Mouse (Mus musculus): ENCODE data around the gene Sowaha. TPM values are rescaled to one million over a fixed set of nuclear protein-coding genes. Genes with fewer than 3 reads are reported as not detected.
A peak's percentile ranks its signal among the peaks of the same experiment; 100 is the strongest.

Sowaha gene
- polyA plus RNA-seq, 1 experiment from 2014 or later = 0.58 TPM

GRCm38 (mm10) chr11:53493243-53493955, 13.3 kb upstream of the Sowaha start:
- Histone ChIP-seq H3K4me3 (replicated peaks; ENCODE audit: low read length) (no peak overlapping the region), H3K36me3 (ENCODE audit: control insufficient read depth, insufficient read depth, low read length) (no peaks in the 10 kb centered on the region), H3K27ac (ENCODE audit: low read length) (no peak overlapping the region), H3K9me3 (replicated peaks; ENCODE audit: control insufficient read depth, low read length) (no peaks in the 10 kb centered on the region), H3K9ac (ENCODE audit: low read length) (no peak overlapping the region), H3K4me2 (ENCODE audit: low read depth, low read length) (no peak overlapping the region), H3K4me1 (ENCODE audit: control insufficient read depth, insufficient read depth, low read length) (no peaks in the 10 kb centered on the region), H3K27me3 (ENCODE audit: control insufficient read depth, insufficient read depth, low read length) (no peaks in the 10 kb centered on the region)
- 28% methylated on average over 3 of the region's 3 CpGs for whole genome bisulfite sequencing
- ATAC-seq (ENCODE audit: insufficient read depth, low FRiP score) = no peak

GRCm38 (mm10) chr11:53491954-53492401, 11.9 kb upstream of the Sowaha start:
- H3K27me3 ChIP-seq (ENCODE audit: control insufficient read depth, insufficient read depth, low read length) = 0 out of 2 replicates have a peak, but pooled peaks cover 2% of the 10 kb centered on the region
- H3K4me2 ChIP-seq (ENCODE audit: low read depth, low read length) = no peak overlapping the region
- 42% methylated on average over 8 of the region's 8 CpGs for WGBS
- H3K27ac ChIP-seq (ENCODE audit: low read length) = no peak overlapping the region
- no peak overlapping the region for H3K9ac ChIP-seq (ENCODE audit: low read length)
- no peak overlapping the region for H3K4me3 ChIP-seq (replicated peaks; ENCODE audit: low read length)
- H3K36me3 ChIP-seq (ENCODE audit: control insufficient read depth, insufficient read depth, low read length) = no peaks in the 10 kb centered on the region
- no peaks in the 10 kb centered on the region for H3K9me3 ChIP-seq (replicated peaks; ENCODE audit: control insufficient read depth, low read length)
- no peak for ATAC-seq (ENCODE audit: insufficient read depth, low FRiP score)
- H3K4me1 ChIP-seq (ENCODE audit: control insufficient read depth, insufficient read depth, low read length) = peaks cover 3% of the 10 kb centered on the region; the same call in 1 of the 2 replicates

GRCm38 (mm10) chr11:53489421-53489820, 9.3 kb upstream of the Sowaha start:
- Histone ChIP-seq H3K9ac (ENCODE audit: low read length) (no peak overlapping the region), H3K36me3 (ENCODE audit: control insufficient read depth, insufficient read depth, low read length) (no peaks in the 10 kb centered on the region), H3K4me1 (ENCODE audit: control insufficient read depth, insufficient read depth, low read length) (peaks cover 6% of the 10 kb centered on the region; the same call in 1 of the 2 replicates), H3K27ac (ENCODE audit: low read length) (no peak overlapping the region), H3K4me3 (replicated peaks; ENCODE audit: low read length) (no peak overlapping the region), H3K4me2 (ENCODE audit: low read depth, low read length) (no peak overlapping the region), H3K9me3 (replicated peaks; ENCODE audit: control insufficient read depth, low read length) (no peaks in the 10 kb centered on the region), H3K27me3 (ENCODE audit: control insufficient read depth, insufficient read depth, low read length) (0 out of 2 replicates have a peak, but pooled peaks cover 2% of the 10 kb centered on the region)
- no peak for ATAC-seq (ENCODE audit: insufficient read depth, low FRiP score)
- WGBS = 79% methylated on average over 9 of the region's 9 CpGs

GRCm38 (mm10) chr11:53489007-53489406, 8.9 kb upstream of the Sowaha start:
- no peak overlapping the region for H3K9ac ChIP-seq (ENCODE audit: low read length)
- H3K4me2 ChIP-seq (ENCODE audit: low read depth, low read length) = no peak overlapping the region
- peaks cover 6% of the 10 kb centered on the region; the same call in 1 of the 2 replicates for H3K4me1 ChIP-seq (ENCODE audit: control insufficient read depth, insufficient read depth, low read length)
- ATAC-seq (ENCODE audit: insufficient read depth, low FRiP score) = no peak
- H3K4me3 ChIP-seq (replicated peaks; ENCODE audit: low read length) = no peak overlapping the region
- no peaks in the 10 kb centered on the region for H3K9me3 ChIP-seq (replicated peaks; ENCODE audit: control insufficient read depth, low read length)
- WGBS = 96% methylated on average over 5 of the region's 5 CpGs
- H3K27me3 ChIP-seq (ENCODE audit: control insufficient read depth, insufficient read depth, low read length) = 0 out of 2 replicates have a peak, but pooled peaks cover 2% of the 10 kb centered on the region
- H3K27ac ChIP-seq (ENCODE audit: low read length) = no peak overlapping the region
- H3K36me3 ChIP-seq (ENCODE audit: control insufficient read depth, insufficient read depth, low read length) = no peaks in the 10 kb centered on the region

DNA sequence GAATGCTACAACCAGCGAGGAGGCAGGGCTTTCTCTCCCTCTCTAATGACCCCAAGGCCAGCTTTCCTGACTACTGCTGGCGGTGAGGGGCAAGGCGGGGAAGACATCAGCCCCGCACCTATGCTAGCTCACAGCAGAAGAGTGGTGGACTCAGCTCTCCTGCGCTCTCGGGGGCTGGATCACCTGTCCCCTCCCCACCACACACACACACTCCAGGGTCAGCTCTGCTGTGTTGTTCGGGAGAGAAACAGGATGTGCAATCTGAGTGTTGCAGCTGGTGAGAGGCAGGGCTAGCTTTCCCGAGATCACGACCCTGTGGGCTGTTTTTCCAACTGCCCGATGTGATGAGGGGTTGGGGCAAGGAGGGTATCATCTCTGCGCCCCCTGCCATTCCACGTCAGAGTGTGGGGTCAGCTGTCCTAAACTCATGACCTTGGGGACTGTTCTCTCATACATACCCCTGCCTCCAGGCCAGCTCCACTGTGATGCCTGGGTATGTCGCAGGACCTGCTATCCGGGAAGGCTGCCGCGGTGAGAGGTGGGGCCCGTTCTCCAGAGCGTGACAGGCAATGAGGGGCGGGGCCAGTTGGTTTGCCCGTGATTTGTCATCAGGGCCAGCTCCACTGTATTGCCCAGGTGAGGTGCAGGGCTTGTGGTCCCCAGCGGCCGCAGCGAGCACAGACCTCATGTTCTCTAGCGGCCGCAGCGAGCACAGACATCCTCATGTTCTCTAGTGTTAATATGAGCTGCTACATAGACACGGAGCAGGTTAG, 6.9 kb upstream of the Sowaha start:
- Histone ChIP-seq H3K36me3 (ENCODE audit: control insufficient read depth, insufficient read depth, low read length) (no peaks in the 10 kb centered on the region), H3K4me3 (replicated peaks; ENCODE audit: low read length) (peak overlapping the region; percentile 15), H3K9ac (ENCODE audit: low read length) (no peak overlapping the region; the same call in 1 of the 2 replicates), H3K9me3 (replicated peaks; ENCODE audit: control insufficient read depth, low read length) (no peaks in the 10 kb centered on the region), H3K27me3 (ENCODE audit: control insufficient read depth, insufficient read depth, low read length) (0 out of 2 replicates have a peak, but pooled peaks cover 2% of the 10 kb centered on the region), H3K27ac (ENCODE audit: low read length) (no peak overlapping the region), H3K4me1 (ENCODE audit: control insufficient read depth, insufficient read depth, low read length) (peaks cover 6% of the 10 kb centered on the region; the same call in 1 of the 2 replicates), H3K4me2 (ENCODE audit: low read depth, low read length) (peak overlapping the region; percentile 29)
- WGBS = 8% methylated on average over 27 of the region's 27 CpGs
- peak; percentile 75; the same call in 1 of the 2 replicates for ATAC-seq (ENCODE audit: insufficient read depth, low FRiP score)

DNA sequence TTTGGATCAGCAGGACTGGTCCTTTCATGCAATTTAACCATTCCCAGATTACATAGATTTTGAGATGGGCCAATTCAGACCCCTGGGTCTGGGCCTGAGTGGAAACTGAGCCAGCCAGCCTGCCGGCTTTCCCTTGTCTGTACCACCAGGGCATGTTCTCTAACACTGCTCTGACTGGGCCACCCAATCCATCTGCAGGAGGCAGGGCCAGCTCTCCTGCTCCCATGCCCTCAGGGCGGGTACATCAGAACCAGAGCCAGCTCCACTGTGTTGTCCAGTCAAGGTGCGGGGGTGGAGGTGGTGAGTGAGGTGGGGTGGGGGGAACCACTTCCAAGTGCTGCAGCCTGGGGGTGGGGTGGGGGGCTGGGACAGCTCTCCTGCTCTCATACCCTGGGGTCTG, 6.3 kb upstream of the Sowaha start:
- H3K36me3 ChIP-seq (ENCODE audit: control insufficient read depth, insufficient read depth, low read length) = no peaks in the 10 kb centered on the region
- H3K27ac ChIP-seq (ENCODE audit: low read length) = no peak overlapping the region
- 65% methylated on average over 3 of the region's 3 CpGs for WGBS
- no peaks in the 10 kb centered on the region for H3K9me3 ChIP-seq (replicated peaks; ENCODE audit: control insufficient read depth, low read length)
- H3K27me3 ChIP-seq (ENCODE audit: control insufficient read depth, insufficient read depth, low read length) = 0 out of 2 replicates have a peak, but pooled peaks cover 2% of the 10 kb centered on the region
- no peak overlapping the region for H3K4me2 ChIP-seq (ENCODE audit: low read depth, low read length)
- no peak for ATAC-seq (ENCODE audit: insufficient read depth, low FRiP score)
- no peak overlapping the region for H3K4me3 ChIP-seq (replicated peaks; ENCODE audit: low read length)
- peaks cover 6% of the 10 kb centered on the region; the same call in 1 of the 2 replicates for H3K4me1 ChIP-seq (ENCODE audit: control insufficient read depth, insufficient read depth, low read length)
- no peak overlapping the region for H3K9ac ChIP-seq (ENCODE audit: low read length)

DNA sequence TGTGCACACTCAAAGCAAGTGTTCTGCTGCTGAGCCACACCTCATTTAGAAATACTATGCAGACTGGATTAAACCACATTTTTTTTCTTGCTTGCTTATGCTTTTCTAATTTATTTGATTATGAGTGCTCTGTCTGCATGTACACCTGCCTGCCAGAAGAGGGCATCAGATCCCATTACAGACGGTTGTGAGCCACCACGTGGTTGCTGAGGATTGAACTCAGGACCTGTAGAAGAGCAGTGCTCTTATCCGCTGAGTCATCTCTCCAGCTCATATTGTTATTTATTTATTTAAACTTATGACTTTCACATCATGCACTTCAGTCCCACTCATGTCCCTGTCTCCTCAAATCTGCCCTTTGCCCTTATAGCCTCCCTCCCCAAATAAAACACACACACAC, 5.6 kb upstream of the Sowaha start:
- no peak for ATAC-seq (ENCODE audit: insufficient read depth, low FRiP score)
- WGBS = 44% methylated on average over 3 of the region's 3 CpGs
- Histone ChIP-seq H3K4me1 (ENCODE audit: control insufficient read depth, insufficient read depth, low read length) (peaks cover 6% of the 10 kb centered on the region; the same call in 1 of the 2 replicates), H3K9me3 (replicated peaks; ENCODE audit: control insufficient read depth, low read length) (no peaks in the 10 kb centered on the region), H3K4me2 (ENCODE audit: low read depth, low read length) (no peak overlapping the region), H3K9ac (ENCODE audit: low read length) (no peak overlapping the region), H3K4me3 (replicated peaks; ENCODE audit: low read length) (no peak overlapping the region), H3K27me3 (ENCODE audit: control insufficient read depth, insufficient read depth, low read length) (0 out of 2 replicates have a peak, but pooled peaks cover 2% of the 10 kb centered on the region), H3K36me3 (ENCODE audit: control insufficient read depth, insufficient read depth, low read length) (no peaks in the 10 kb centered on the region), H3K27ac (ENCODE audit: low read length) (no peak overlapping the region)

DNA sequence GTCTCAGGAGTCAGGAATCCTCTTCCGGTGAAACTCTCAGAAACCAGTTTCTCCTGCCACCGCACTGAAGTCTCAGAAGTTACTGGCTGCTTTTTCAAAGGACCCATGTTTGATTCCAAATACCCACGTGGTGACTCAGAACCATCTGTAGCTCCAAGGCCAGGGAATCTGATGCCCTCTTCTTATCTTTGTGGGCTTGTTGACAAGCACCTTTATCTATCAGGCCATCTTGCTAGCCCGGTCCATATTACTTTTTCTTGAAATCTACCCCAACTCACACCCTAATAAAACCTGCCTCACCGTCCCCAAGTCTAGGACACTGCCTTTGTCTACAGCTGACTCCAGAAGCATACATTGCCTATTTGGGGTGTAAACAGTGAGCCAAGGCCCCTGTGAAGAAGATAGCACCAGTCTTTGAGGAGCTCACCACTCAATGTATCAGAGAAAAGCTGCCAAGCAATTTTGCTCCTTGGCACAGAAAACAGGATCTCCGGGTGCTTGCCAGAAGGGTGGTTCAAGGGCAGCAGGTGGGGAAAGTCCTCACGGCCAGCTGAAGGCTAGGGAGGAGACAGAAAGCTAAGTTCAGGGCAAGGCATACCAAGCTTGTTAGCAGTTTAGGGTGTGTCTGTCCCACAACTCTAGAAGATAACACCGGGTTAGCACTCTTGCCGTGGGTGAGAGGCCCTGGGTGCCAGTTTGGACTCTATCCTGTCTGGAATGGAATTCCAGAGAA, 3.3 kb upstream of the Sowaha start:
- H3K4me2 ChIP-seq (ENCODE audit: low read depth, low read length) = no peak overlapping the region
- no peaks in the 10 kb centered on the region for H3K9me3 ChIP-seq (replicated peaks; ENCODE audit: control insufficient read depth, low read length)
- no peak overlapping the region for H3K4me3 ChIP-seq (replicated peaks; ENCODE audit: low read length)
- peak overlapping the region; percentile 50; the same call in 1 of the 2 replicates for H3K27ac ChIP-seq (ENCODE audit: low read length)
- no peaks in the 10 kb centered on the region for H3K36me3 ChIP-seq (ENCODE audit: control insufficient read depth, insufficient read depth, low read length)
- ATAC-seq (ENCODE audit: insufficient read depth, low FRiP score) = peak; percentile 66
- peaks cover 21% of the 10 kb centered on the region for H3K4me1 ChIP-seq (ENCODE audit: control insufficient read depth, insufficient read depth, low read length)
- H3K27me3 ChIP-seq (ENCODE audit: control insufficient read depth, insufficient read depth, low read length) = peaks cover 23% of the 10 kb centered on the region
- WGBS = 48% methylated on average over 9 of the region's 9 CpGs
- no peak overlapping the region for H3K9ac ChIP-seq (ENCODE audit: low read length)

Measured in stomach, embryonic 16.5 days (tissue).